13 mouse cellular contexts compared by ENCODE assay signal in the genomic region with DNA sequence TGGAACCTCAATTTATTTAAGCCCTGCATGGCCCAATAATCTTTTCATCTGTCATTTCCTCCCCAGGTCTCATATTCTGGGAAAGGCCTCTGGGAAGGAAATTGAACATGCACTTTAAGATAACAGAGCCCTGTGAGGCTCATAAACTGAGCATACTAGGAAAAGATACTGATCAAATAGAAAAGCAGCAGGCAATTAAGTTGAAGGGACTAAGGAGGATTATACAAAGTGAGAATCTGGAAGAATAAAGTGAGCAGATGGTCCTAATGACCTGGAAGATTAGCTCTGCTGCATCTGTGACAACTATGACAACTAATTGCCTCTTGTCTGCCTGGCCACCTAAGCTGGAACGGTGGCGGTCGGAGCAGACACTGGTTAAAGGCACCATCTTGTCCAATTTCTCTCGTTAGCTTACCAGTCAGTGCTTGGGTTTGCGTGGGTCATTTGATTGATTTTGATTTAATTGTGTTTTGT. TPM values are rescaled to one million over a fixed set of nuclear protein-coding genes. Genes with fewer than 3 reads are reported as not detected.
DNase-seq lines count a peak whose midpoint lies in the region; ATAC-seq and TF ChIP-seq lines count a peak whose summit lies in the region.
"Had no signal": no experiment of that assay in that cellular context is flagged by ENCODE, and none has a peak within 500 bp of the region (broad histone marks: within the 10 kb centered on the region; RNA-seq: fewer than 3 reads in every experiment).

No protein-coding gene starts in this region.

- ATAC-seq in G1E (ENCODE audit: extremely low read depth, insufficient number of reproducible peaks, low FRiP score, poor library complexity, severe bottlenecking): peak; percentile 87
- ATAC-seq in forebrain, embryonic 16.5 days: peak; percentile 61
- ATAC-seq in midbrain, embryonic 14.5 days (ENCODE audit: low FRiP score, low TSS enrichment): peak; percentile 71; the same call in 1 of the 2 replicates

- H3K4me3 ChIP-seq in G1E (ENCODE audit: low read depth, low read length): peak overlapping the region; percentile 38; the same call in 1 of the 2 replicates
- no peak overlapping the region for H3K4me3 ChIP-seq in forebrain, embryonic 16.5 days (replicated peaks; ENCODE audit: low read length)
- no peak overlapping the region for H3K4me3 ChIP-seq in midbrain, embryonic 14.5 days (replicated peaks; ENCODE audit: low read depth, low read length)
- H3K4me3 ChIP-seq: liver, embryonic 13.5 days had no signal

- H3K36me3 ChIP-seq in G1E (replicated peaks): peaks cover 9% of the 10 kb centered on the region
- no peaks in the 10 kb centered on the region for H3K36me3 ChIP-seq in forebrain, embryonic 16.5 days (ENCODE audit: control insufficient read depth, insufficient read depth)
- H3K36me3 ChIP-seq in midbrain, embryonic 14.5 days (ENCODE audit: control insufficient read depth, insufficient read depth, low read length): no peaks in the 10 kb centered on the region
- H3K36me3 ChIP-seq: liver, embryonic 13.5 days had no signal

- H3K9me3 ChIP-seq in G1E (replicated peaks): no peaks in the 10 kb centered on the region
- H3K9me3 ChIP-seq in forebrain, embryonic 16.5 days (ENCODE audit: control insufficient read depth, low read length): no peaks in the 10 kb centered on the region
- H3K9me3 ChIP-seq in midbrain, embryonic 14.5 days (ENCODE audit: control insufficient read depth, low read length): no peaks in the 10 kb centered on the region
- H3K9me3 ChIP-seq: liver, embryonic 13.5 days had no signal

- DNase-seq in embryo, embryonic 10.5 days (ENCODE audit: low spot score): peak; percentile 11
- no peak for DNase-seq in embryo, embryonic 9.5 days (ENCODE audit: extremely low spot score)
- peak; percentile 57 for DNase-seq in G1E (ENCODE audit: low spot score)
- peak; percentile 67 for DNase-seq in midbrain, embryonic 14.5 days
- no peak for DNase-seq in ovary, postnatal 36 days (ENCODE audit: low spot score)
- DNase-seq in c-Kit-positive CD71-positive TER-119-positive erythroid progenitor cells, embryonic 14.5 days (ENCODE audit: low spot score): no peak
- no peak for DNase-seq in spleen, postnatal 4 days (ENCODE audit: low spot score in 2 of 2)
- DNase-seq: kidney, postnatal 10 days; liver, embryonic 13.5 days; thymus, postnatal 36 days had no signal

- H3K27me3 ChIP-seq in G1E (ENCODE audit: insufficient read depth, low read length): no peaks in the 10 kb centered on the region
- no peaks in the 10 kb centered on the region for H3K27me3 ChIP-seq in forebrain, embryonic 16.5 days (replicated peaks; ENCODE audit: control insufficient read depth, insufficient read depth, low read length)
- no peaks in the 10 kb centered on the region for H3K27me3 ChIP-seq in midbrain, embryonic 14.5 days (ENCODE audit: control insufficient read depth, insufficient read depth, low read length)
- H3K27me3 ChIP-seq: liver, embryonic 13.5 days had no signal

- TF ChIP-seq CTCF in G1E (IDR thresholded peaks at IDR 0.05; ENCODE audit: low read depth, low read length): no peak

- H3K9ac ChIP-seq in forebrain, embryonic 16.5 days (replicated peaks; ENCODE audit: low read depth, low read length): no peak overlapping the region
- no peak overlapping the region for H3K9ac ChIP-seq in midbrain, embryonic 14.5 days (replicated peaks; ENCODE audit: low read length)
- H3K9ac ChIP-seq: liver, embryonic 13.5 days had no signal

- peaks cover 57% of the 10 kb centered on the region for H3K4me1 ChIP-seq in G1E (ENCODE audit: insufficient read depth, low read depth, low read length)
- peaks cover 16% of the 10 kb centered on the region for H3K4me1 ChIP-seq in forebrain, embryonic 16.5 days (replicated peaks; ENCODE audit: control insufficient read depth, insufficient read depth, low read length)
- peaks cover 27% of the 10 kb centered on the region for H3K4me1 ChIP-seq in midbrain, embryonic 14.5 days (ENCODE audit: control insufficient read depth, insufficient read depth, low read length)

- WGBS in forebrain, embryonic 16.5 days: 21% methylated on average over 5 of the region's 5 CpGs
- WGBS in midbrain, embryonic 14.5 days: 25% methylated on average over 5 of the region's 5 CpGs

- no peak overlapping the region for H3K4me2 ChIP-seq in forebrain, embryonic 16.5 days (ENCODE audit: low read length)
- no peak overlapping the region for H3K4me2 ChIP-seq in midbrain, embryonic 14.5 days (ENCODE audit: low read length)
- H3K4me2 ChIP-seq: liver, embryonic 13.5 days had no signal

- H3K27ac ChIP-seq in forebrain, embryonic 16.5 days (ENCODE audit: low read length): no peak overlapping the region
- H3K27ac ChIP-seq in midbrain, embryonic 14.5 days (replicated peaks; ENCODE audit: low read depth, low read length): peak overlapping the region; percentile 61; the same call in 1 of the 2 replicates
- H3K27ac ChIP-seq: liver, embryonic 13.5 days; macrophage had no signal

RNA-seq across cellular contexts. Expression of a gene that starts 37.3 kb away (rescaled TPM):
- total RNA-seq in G1E (2014; fragmentation: Nextera tagmentation) (4.9 and 5.2 TPM in 2 replicates), G1E (2017) (15.0 and 19.6 TPM in 2 replicates)
- polyA plus RNA-seq in G1E (2012): 1.2 and 2.7 TPM in 2 replicates
- 21.6 and 22.0 TPM in 2 replicates for polyA plus RNA-seq in forebrain, embryonic 16.5 days (2015; fragmentation: Nextera tagmentation; extraction: Ambion mirVana)
- polyA plus RNA-seq in midbrain, embryonic 14.5 days (2014; fragmentation: Nextera tagmentation; extraction: Ambion mirVana): 23.3 and 26.2 TPM in 2 replicates

RNA-seq across cellular contexts. Expression of a gene that starts 57.1 kb away (rescaled TPM):
- total RNA-seq in G1E (2014; fragmentation: Nextera tagmentation) (not detected in 2 replicates), G1E (2017) (0.12 and 0.33 TPM in 2 replicates)
- polyA plus RNA-seq in G1E (2012): 0.04 TPM in 1 of 2 replicates, not detected in the other
- polyA plus RNA-seq in forebrain, embryonic 16.5 days (2015; fragmentation: Nextera tagmentation; extraction: Ambion mirVana): 40.6 and 48.8 TPM in 2 replicates
- 62.0 and 62.4 TPM in 2 replicates for polyA plus RNA-seq in midbrain, embryonic 14.5 days (2014; fragmentation: Nextera tagmentation; extraction: Ambion mirVana)
- total RNA-seq: granulocyte monocyte progenitor cell, adult 5-6 weeks had no signal

Comparison
In these comparisons a context has a peak if more than half of its experiments do, and no peak if none do; other contexts are left out.
1. DNase-seq: peak in embryo, embryonic 10.5 days (single experiment), G1E (single experiment) and midbrain, embryonic 14.5 days (single experiment); none in embryo, embryonic 9.5 days (single experiment), ovary, postnatal 36 days (single experiment), c-Kit-positive CD71-positive TER-119-positive erythroid progenitor cells, embryonic 14.5 days (single experiment) and spleen, postnatal 4 days (0 of 2).
2. RNA of a gene that starts 57.1 kb away (polyA plus RNA-seq): 62.0 to 62.4 TPM in midbrain, embryonic 14.5 days and 40.6 to 48.8 TPM in forebrain, embryonic 16.5 days; 0.04 TPM in G1E; every median in the first group is over 10 times any median in the second.
3. Peak in every context shown above with its lines, with median percentiles within 50 percentile points of each other: ATAC-seq.